Mouse (Mus musculus) embryonic facial prominence, embryonic 13.5 days (tissue): ENCODE measurements around the gene Patj. TPM values are rescaled to one million over a fixed set of nuclear protein-coding genes. Genes with fewer than 3 reads are reported as not detected.

ENCODE experiments used
- ATAC-seq: fragments of 200-750 bp; cut with Nextera tagmentation; 2 replicates; pipeline ENCODE4 v1.8.0; 2017; ENCODE audit warnings: low read depth; ENCODE audit not compliant: insufficient number of reproducible peaks, insufficient read depth, low FRiP score, low TSS enrichment
- H3K27ac ChIP-seq: fragments of 300-500 bp; sonication (generic); 2 replicates; pipeline ENCODE4 v1.5.1; 2015; ENCODE audit warnings: moderate library complexity, mild to moderate bottlenecking, inconsistent platforms
- H3K27me3 ChIP-seq: fragments of 300-500 bp; sonication (generic); 2 replicates; pipeline ENCODE4 v1.6.1; 2015; ENCODE audit warnings: mild to moderate bottlenecking, inconsistent platforms
- H3K36me3 ChIP-seq: fragments of 300-500 bp; sonication (generic); 2 replicates; pipeline ENCODE4 v1.6.1; 2015; ENCODE audit warnings: mild to moderate bottlenecking, inconsistent platforms
- H3K4me1 ChIP-seq: fragments of 300-500 bp; sonication (generic); 2 replicates; pipeline ENCODE4 v1.6.1; 2015; ENCODE audit warnings: inconsistent platforms
- H3K4me2 ChIP-seq: fragments of 300-500 bp; sonication (generic); 2 replicates; pipeline ENCODE4 v1.6.1; 2015; ENCODE audit warnings: moderate library complexity, mild to moderate bottlenecking, inconsistent platforms
- H3K4me3 ChIP-seq: fragments of 300-500 bp; sonication (generic); 2 replicates; pipeline ENCODE4 v1.5.1; 2015; ENCODE audit warnings: mild to moderate bottlenecking, inconsistent platforms
- H3K9ac ChIP-seq: fragments of 300-500 bp; sonication (generic); 2 replicates; pipeline ENCODE4 v1.6.1; 2015; ENCODE audit warnings: mild to moderate bottlenecking, inconsistent platforms
- H3K9me3 ChIP-seq: fragments of 300-500 bp; sonication (generic); 2 replicates; pipeline ENCODE4 v1.6.1; 2016; ENCODE audit warnings: inconsistent platforms
- WGBS: fragments of 180-500 bp; shearing (Covaris S2); methylation state at CpG from one replicate; pipeline ENCODE4 v1.1.7; 2015; ENCODE audit warnings: mixed read lengths; 5-methylcytosine and 5-hydroxymethylcytosine counted together
- polyA plus RNA-seq: library from polyadenylated mRNA; unstranded; fragments of >200 nt; fragmentation: Nextera tagmentation; extraction: Ambion mirVana; gene quantifications from 2 replicates; pipeline ENCODE4 v1.2.1, GENCODE M21; 2015

Patj gene
- polyA plus RNA-seq: 12.9 and 14.8 TPM in 2 replicates

GRCm38 (mm10) chr4:98395690-98396437 lies at the start of gene Patj:
Gene Patj (plus strand): TSS chr4:98395785.
- Histone ChIP-seq H3K4me1 (no peaks in the 10 kb centered on the region), H3K36me3 (no peaks in the 10 kb centered on the region), H3K9me3 (no peaks in the 10 kb centered on the region), H3K4me2 (peak within 1 kb of the TSS; percentile 71), H3K4me3 (peak within 1 kb of the TSS; percentile 83), H3K27ac (peak within 1 kb of the TSS; percentile 91), H3K9ac (peak within 1 kb of the TSS; percentile 99), H3K27me3 (no peaks in the 10 kb centered on the region)
- under 1% methylated on average over 73 of the region's 73 CpGs for WGBS
- ATAC-seq: peak; percentile 86

- no peak overlapping the region for H3K4me3 ChIP-seq
- H3K4me2 ChIP-seq: no peak overlapping the region
- no peak overlapping the region for H3K9ac ChIP-seq
- no peaks in the 10 kb centered on the region for H3K36me3 ChIP-seq
- H3K27me3 ChIP-seq: no peaks in the 10 kb centered on the region
- ATAC-seq: no peak
- H3K27ac ChIP-seq: no peak overlapping the region
- no peaks in the 10 kb centered on the region for H3K9me3 ChIP-seq
- 87% methylated on average over 5 of the region's 5 CpGs for WGBS
- H3K4me1 ChIP-seq: no peaks in the 10 kb centered on the region
These were observed 47.0 kb upstream of the Patj start for GRCm38 (mm10) chr4:98348580-98348979.

DNA sequence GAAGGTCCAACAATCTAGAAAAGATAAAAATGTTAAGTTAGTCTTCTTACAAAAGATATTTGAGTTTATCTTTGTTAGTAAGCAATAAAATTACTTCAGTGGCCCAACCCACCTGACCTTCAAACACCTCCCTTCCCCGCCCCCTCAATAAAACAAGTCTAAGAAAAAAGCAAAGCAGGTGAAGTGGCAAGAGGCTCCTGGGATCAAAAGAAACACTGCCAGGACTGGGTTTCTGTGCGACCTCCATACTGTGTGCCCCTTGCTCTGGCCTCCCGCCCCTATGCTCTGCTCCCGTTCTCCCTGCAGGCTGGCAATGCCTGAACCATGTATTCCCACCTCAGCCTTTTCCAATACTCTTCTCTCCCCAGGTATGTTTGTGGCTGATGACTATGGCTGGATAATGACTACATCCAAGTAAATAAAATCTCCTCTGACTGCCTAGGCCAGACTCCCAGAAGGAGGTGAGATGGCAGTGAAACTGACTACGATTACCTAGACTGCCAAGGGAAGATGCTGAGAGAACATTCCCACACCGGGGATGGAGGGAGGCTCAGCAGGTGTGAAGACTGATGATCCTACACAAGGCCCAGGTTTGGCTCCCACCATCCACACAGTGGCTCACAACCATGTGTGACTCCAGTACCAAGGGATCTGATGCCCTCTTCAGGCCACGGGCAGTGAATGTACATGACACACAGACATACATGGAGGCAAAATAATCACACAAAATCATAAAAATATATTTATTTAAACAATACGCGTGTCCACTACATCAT lies 37.4 kb upstream of the Patj start:
- H3K27me3 ChIP-seq: no peaks in the 10 kb centered on the region
- no peak for ATAC-seq
- no peaks in the 10 kb centered on the region for H3K4me1 ChIP-seq
- H3K4me3 ChIP-seq: no peak overlapping the region
- H3K9me3 ChIP-seq: no peaks in the 10 kb centered on the region
- H3K27ac ChIP-seq: no peak overlapping the region
- WGBS: 97% methylated on average over 9 of the region's 9 CpGs
- H3K4me2 ChIP-seq: no peak overlapping the region
- H3K36me3 ChIP-seq: peaks cover 50% of the 10 kb centered on the region
- no peak overlapping the region for H3K9ac ChIP-seq

DNA sequence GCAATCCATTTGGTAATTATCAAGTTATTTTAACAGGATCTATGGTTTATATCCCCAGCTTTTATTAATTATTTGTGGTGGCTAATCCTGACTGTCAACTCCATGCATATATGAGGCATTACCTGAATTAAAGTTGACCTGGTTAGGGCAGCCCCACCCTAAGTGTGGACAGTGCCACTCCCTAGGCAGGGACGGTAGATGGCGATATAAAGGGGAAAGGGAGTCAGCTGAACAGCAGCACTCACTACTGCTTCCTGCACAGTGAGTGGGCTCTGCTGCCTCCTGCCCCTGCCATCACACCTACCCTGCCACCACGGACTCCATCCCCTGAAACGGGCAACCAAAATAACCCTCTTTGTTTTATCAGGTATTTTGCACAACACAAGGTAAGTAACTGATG lies 20.2 kb upstream of the Patj start:
- Histone ChIP-seq H3K4me1 (no peaks in the 10 kb centered on the region), H3K4me3 (no peak overlapping the region), H3K27ac (no peak overlapping the region), H3K36me3 (peaks cover 33% of the 10 kb centered on the region), H3K27me3 (no peaks in the 10 kb centered on the region), H3K4me2 (no peak overlapping the region), H3K9me3 (no peaks in the 10 kb centered on the region), H3K9ac (no peak overlapping the region)
- no peak for ATAC-seq
- 58% methylated on average over 4 of the region's 4 CpGs for WGBS

DNA sequence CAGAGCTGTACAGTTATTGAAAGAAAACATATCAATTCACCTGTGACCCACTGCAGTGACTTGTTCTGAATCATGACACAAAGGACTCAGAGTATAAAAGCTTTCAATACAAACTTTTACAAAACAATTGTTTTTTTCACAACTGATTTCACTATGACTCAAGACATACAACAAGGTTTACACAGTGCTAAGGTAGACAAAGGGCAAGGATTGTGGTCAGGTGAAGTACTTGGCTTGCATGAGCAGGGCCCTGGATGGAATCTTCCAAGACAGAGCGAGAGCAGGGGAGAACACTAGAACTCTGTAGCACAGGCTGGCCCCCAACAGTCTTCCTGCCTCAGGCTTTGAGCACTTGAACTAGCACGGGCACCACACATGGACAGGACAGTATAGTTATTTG lies 18.6 kb upstream of the Patj start:
- no peak for ATAC-seq
- no peak overlapping the region for H3K4me2 ChIP-seq
- peaks cover 8% of the 10 kb centered on the region; the same call in 1 of the 2 replicates for H3K4me1 ChIP-seq
- H3K9me3 ChIP-seq: no peaks in the 10 kb centered on the region
- peaks cover 27% of the 10 kb centered on the region for H3K36me3 ChIP-seq
- no peak overlapping the region for H3K9ac ChIP-seq
- H3K27ac ChIP-seq: no peak overlapping the region
- H3K4me3 ChIP-seq: no peak overlapping the region
- 95% methylated on average over 2 of the region's 2 CpGs for WGBS
- no peaks in the 10 kb centered on the region for H3K27me3 ChIP-seq

DNA sequence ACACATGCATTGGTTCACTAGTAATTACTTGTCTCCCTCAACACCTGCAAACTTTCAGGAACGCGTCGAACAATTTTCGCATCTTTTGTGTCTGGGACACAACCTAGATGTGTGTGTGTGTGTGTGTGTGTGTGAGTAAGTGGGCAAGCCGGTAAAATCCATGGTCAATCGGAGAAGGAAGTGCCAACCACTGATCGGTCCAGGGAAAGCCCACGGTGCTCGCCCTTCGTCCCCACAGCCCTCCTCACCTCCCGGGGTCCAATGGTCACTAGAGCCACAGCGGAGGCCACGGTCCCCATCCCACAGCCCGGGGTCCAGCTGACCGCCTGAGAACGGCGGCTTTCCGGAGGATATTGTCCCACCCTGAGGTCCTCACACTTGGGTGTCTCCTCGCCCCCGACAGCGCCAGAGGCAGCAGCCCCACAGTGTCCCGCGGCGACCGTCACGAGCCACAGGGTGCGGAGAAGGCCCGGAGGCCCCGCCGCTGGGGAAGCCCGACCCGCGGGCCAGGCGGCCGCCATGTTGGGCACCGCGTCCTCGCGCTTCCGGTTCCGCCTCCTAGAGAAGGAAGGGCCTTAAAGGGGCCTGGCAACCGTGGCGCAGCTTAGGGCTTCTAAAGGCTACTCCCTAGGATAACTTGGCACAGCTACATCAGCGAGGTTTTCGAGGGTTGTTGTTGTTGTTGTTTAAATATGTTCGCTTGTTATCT lies 12.7 kb upstream of the Patj start, which contains the start of gene Tm2d1:
Gene Tm2d1 (minus strand): TSS at position 591 of the 709 bp plus-strand sequence.
- WGBS: under 1% methylated on average over 46 of the region's 46 CpGs
- Histone ChIP-seq H3K9ac (peak within 1 kb of the TSS; percentile 95), H3K4me3 (peak within 1 kb of the TSS; percentile 92), H3K36me3 (peaks cover 15% of the 10 kb centered on the region), H3K4me2 (peak within 1 kb of the TSS; percentile 63), H3K27me3 (peaks cover 3% of the 10 kb centered on the region; the same call in 1 of the 2 replicates), H3K4me1 (peaks cover 12% of the 10 kb centered on the region; the same call in 1 of the 2 replicates), H3K27ac (peak within 1 kb of the TSS; percentile 51; the same call in 1 of the 2 replicates), H3K9me3 (no peaks in the 10 kb centered on the region)
- peak; percentile 87; the same call in 1 of the 2 replicates for ATAC-seq

- peaks cover 3% of the 10 kb centered on the region; the same call in 1 of the 2 replicates for H3K27me3 ChIP-seq
- no peak overlapping the region for H3K9ac ChIP-seq
- 66% methylated on average over 5 of the region's 5 CpGs for WGBS
- no peaks in the 10 kb centered on the region for H3K36me3 ChIP-seq
- peaks cover 12% of the 10 kb centered on the region; the same call in 1 of the 2 replicates for H3K4me1 ChIP-seq
- H3K27ac ChIP-seq: no peak overlapping the region
- no peak overlapping the region for H3K4me3 ChIP-seq
- no peaks in the 10 kb centered on the region for H3K9me3 ChIP-seq
- ATAC-seq: no peak
- H3K4me2 ChIP-seq: no peak overlapping the region
These were observed 10.5 kb upstream of the Patj start for GRCm38 (mm10) chr4:98385036-98385435.

DNA sequence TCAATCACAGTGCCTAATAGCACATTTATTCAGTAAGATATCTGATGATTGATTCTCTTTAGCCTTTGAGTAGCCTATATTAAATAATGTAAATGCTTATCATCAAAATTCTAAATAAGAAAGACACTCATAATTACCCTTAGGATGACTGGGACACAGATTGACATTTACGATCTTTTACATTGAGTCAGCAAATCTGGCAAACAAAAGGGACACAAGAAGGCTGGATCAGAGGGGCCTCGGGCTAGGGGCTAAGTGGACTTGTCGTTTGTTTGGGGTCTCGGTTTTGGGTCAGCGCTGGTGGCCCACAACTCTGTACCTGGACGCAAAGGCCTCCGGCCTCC lies 267 bp upstream of the Patj start:
- 4% methylated on average over 7 of the region's 7 CpGs for WGBS
- no peaks in the 10 kb centered on the region for H3K27me3 ChIP-seq
- H3K36me3 ChIP-seq: no peaks in the 10 kb centered on the region
- ATAC-seq: no peak
- peak overlapping the region; percentile 71 for H3K4me2 ChIP-seq
- no peaks in the 10 kb centered on the region for H3K4me1 ChIP-seq
- peak overlapping the region; percentile 83 for H3K4me3 ChIP-seq
- peak overlapping the region; percentile 99 for H3K9ac ChIP-seq
- no peaks in the 10 kb centered on the region for H3K9me3 ChIP-seq
- H3K27ac ChIP-seq: peak overlapping the region; percentile 91

DNA sequence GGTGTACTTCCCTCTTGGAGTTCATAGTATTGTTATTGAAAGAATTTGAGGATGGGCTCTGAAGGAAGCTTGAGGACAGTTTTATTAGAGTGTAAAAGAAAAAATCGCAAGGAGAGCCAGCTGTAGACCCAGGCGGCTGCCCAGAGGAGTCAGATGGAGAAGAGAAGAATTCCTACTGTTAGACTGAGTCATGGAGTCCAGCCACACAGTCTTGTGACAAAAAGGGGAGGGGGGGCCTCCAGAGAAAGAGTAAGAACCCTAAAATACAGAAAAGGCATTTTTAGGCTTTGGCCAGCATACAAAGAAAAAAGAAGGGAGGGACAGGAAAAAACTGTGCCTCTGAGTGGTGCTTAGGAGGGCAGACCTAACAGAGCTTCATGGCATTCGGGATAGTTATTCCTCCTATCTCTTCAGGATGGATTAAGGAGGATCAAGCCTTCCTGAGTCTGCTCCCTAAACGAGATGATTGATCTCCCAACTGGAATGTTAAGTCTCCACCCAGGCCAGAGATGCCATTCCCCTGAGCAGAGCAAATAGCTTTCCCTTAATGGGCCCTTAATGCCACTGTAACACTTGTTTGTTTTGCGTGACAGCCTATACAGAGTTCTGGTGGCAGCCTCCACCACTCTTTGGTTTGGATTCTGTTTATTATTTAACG lies 5.5 kb downstream of the Patj start:
- Histone ChIP-seq H3K27me3 (no peaks in the 10 kb centered on the region), H3K4me2 (no peak overlapping the region), H3K27ac (no peak overlapping the region), H3K4me3 (no peak overlapping the region), H3K9ac (no peak overlapping the region), H3K36me3 (no peaks in the 10 kb centered on the region), H3K4me1 (no peaks in the 10 kb centered on the region), H3K9me3 (no peaks in the 10 kb centered on the region)
- 50% methylated on average over 6 of the region's 6 CpGs for WGBS
- no peak for ATAC-seq

DNA sequence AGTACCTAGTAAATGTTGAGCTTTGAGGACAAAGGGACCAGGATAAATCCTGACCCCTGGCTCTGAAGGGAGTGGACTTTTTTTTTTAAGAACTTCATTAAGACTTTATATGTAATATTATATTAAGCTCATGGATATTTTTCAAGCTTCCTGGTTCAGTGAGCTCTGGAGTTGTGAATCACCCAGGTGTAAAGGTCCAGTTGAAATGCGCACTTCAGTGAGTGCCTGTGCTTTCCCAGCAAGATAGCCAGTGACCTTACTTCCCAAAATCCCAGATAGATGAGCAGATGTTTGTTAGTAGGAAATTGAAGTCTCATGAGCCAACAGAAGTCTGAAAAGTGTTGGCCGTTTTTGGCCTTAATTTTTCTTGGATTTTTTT lies 6.0 kb downstream of the Patj start:
- Histone ChIP-seq H3K4me3 (no peak overlapping the region), H3K9me3 (no peaks in the 10 kb centered on the region), H3K27me3 (no peaks in the 10 kb centered on the region), H3K36me3 (no peaks in the 10 kb centered on the region), H3K27ac (no peak overlapping the region), H3K9ac (no peak overlapping the region), H3K4me1 (no peaks in the 10 kb centered on the region), H3K4me2 (no peak overlapping the region)
- ATAC-seq: no peak
- WGBS: 80% methylated on average over 2 of the region's 2 CpGs

GRCm38 (mm10) chr4:98403492-98403891 lies 7.9 kb downstream of the Patj start:
- Histone ChIP-seq H3K27me3 (no peaks in the 10 kb centered on the region), H3K9ac (no peak overlapping the region), H3K4me3 (no peak overlapping the region), H3K4me1 (no peaks in the 10 kb centered on the region), H3K9me3 (no peaks in the 10 kb centered on the region), H3K36me3 (no peaks in the 10 kb centered on the region), H3K27ac (no peak overlapping the region), H3K4me2 (no peak overlapping the region)
- ATAC-seq: no peak
- WGBS: 87% methylated on average over 4 of the region's 4 CpGs
